Mouse (Mus musculus): Measurements from ENCODE around the gene Zglp1.
A peak's percentile ranks its signal among the peaks of the same experiment; 100 is the strongest.
"Not testable (repeated sequence)": the region's sequence is repeated elsewhere in the genome, so short reads cannot be mapped to it uniquely, and the experiment has no call there.

Zglp1 gene

GRCm38 (mm10) chr9:21072641-21073040 lies 5.7 kb upstream of the Zglp1 start:
- no peak for DNase-seq (ENCODE audit: low read depth, low spot score)

- DNase-seq (ENCODE audit: low read depth, low spot score) = no peak
Measured at GRCm38 (mm10) chr9:21062928-21063327, 4.0 kb downstream of the Zglp1 start.

- no peak for DNase-seq (ENCODE audit: low read depth, low spot score)
Measured at GRCm38 (mm10) chr9:21051578-21051977, 15.3 kb downstream of the Zglp1 start.

- DNase-seq (ENCODE audit: low read depth, low spot score) = no peak
Measured at GRCm38 (mm10) chr9:21045235-21045634, 21.7 kb downstream of the Zglp1 start.

GRCm38 (mm10) chr9:21044785-21045184 lies 22.1 kb downstream of the Zglp1 start:
- DNase-seq (ENCODE audit: low read depth, low spot score) = not testable (repeated sequence)

GRCm38 (mm10) chr9:21043563-21043962 lies 23.3 kb downstream of the Zglp1 start:
- no peak for DNase-seq (ENCODE audit: low read depth, low spot score)

- no peak for DNase-seq (ENCODE audit: low read depth, low spot score)
Measured at GRCm38 (mm10) chr9:21041308-21041707, 25.6 kb downstream of the Zglp1 start.

- DNase-seq (ENCODE audit: low read depth, low spot score) = no peak
Measured at GRCm38 (mm10) chr9:21039779-21040178, 27.1 kb downstream of the Zglp1 start.

GRCm38 (mm10) chr9:21037481-21037891 lies 29.4 kb downstream of the Zglp1 start:
- no peak for DNase-seq (ENCODE audit: low read depth, low spot score)

- DNase-seq (ENCODE audit: low read depth, low spot score) = no peak
Measured at GRCm38 (mm10) chr9:21036666-21037065, 30.2 kb downstream of the Zglp1 start.

GRCm38 (mm10) chr9:21036161-21036560 lies 30.7 kb downstream of the Zglp1 start:
- no peak for DNase-seq (ENCODE audit: low read depth, low spot score)

GRCm38 (mm10) chr9:21035586-21035985 lies 31.3 kb downstream of the Zglp1 start:
- DNase-seq (ENCODE audit: low read depth, low spot score) = no peak

- DNase-seq (ENCODE audit: low read depth, low spot score) = no peak
Measured at GRCm38 (mm10) chr9:21034481-21035085, 32.3 kb downstream of the Zglp1 start.

GRCm38 (mm10) chr9:21033136-21033535 lies 33.8 kb downstream of the Zglp1 start:
- peak; percentile 87 for DNase-seq (ENCODE audit: low read depth, low spot score)

- no peak for DNase-seq (ENCODE audit: low read depth, low spot score)
Measured at GRCm38 (mm10) chr9:21032491-21032890, 34.4 kb downstream of the Zglp1 start.

GRCm38 (mm10) chr9:21031896-21032351 lies 35.0 kb downstream of the Zglp1 start, which contains the start of gene Icam5:
TSS of gene Icam5 (plus strand) at chr9:21032073.
- DNase-seq (ENCODE audit: low read depth, low spot score) = peak; percentile 51

- peak; percentile 77 for DNase-seq (ENCODE audit: low read depth, low spot score)
Measured at GRCm38 (mm10) chr9:21031251-21031895, 35.5 kb downstream of the Zglp1 start.

GRCm38 (mm10) chr9:21030781-21031250 lies 36.1 kb downstream of the Zglp1 start:
- DNase-seq (ENCODE audit: low read depth, low spot score) = peak; percentile 90

GRCm38 (mm10) chr9:21030055-21030600 lies 36.8 kb downstream of the Zglp1 start:
- DNase-seq (ENCODE audit: low read depth, low spot score) = no peak

GRCm38 (mm10) chr9:21029291-21030054 lies 37.4 kb downstream of the Zglp1 start, which contains the start of gene Icam4:
TSS of gene Icam4 (plus strand) at chr9:21029373.
- DNase-seq (ENCODE audit: low read depth, low spot score) = peak; percentile 67

GRCm38 (mm10) chr9:21028560-21029110 lies 38.3 kb downstream of the Zglp1 start:
- DNase-seq (ENCODE audit: low read depth, low spot score) = no peak
